Mouse (Mus musculus): ENCODE measurements around the gene Ms4a4a.
A peak's percentile ranks its signal among the peaks of the same experiment; 100 is the strongest.
"Not testable (repeated sequence)": the region's sequence is repeated elsewhere in the genome, so short reads cannot be mapped to it uniquely, and the experiment has no call there.

The Ms4a4a gene

GRCm38 (mm10) chr19:11375273-11375672 lies at the start of gene Ms4a4a:
Gene Ms4a4a (plus strand): TSS chr19:11375523.
- no peak for DNase-seq

DNA sequence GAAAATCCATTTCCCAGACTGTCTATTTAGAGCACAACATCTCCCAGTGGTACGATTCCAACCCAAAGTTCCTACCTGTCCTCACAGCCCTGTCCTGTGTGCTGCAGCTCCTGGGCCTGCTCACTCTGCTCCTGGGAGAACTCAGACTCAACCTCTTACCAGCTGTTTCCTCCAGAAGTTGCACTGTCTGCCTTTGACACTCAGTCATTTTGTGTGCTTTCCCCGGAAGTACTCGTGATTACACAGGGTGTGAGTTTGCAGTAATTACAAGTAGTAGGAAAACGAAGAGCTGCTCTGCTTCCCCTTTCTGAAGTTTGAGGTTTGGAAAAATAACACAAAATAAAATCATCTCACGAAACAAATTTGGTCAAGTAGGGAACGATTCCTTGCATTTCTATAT lies 39.4 kb upstream of the Ms4a4a start, which contains the start of gene Ms4a7:
TSS of gene Ms4a7 (minus strand) at position 215 of the 400 bp plus-strand sequence.
- no peak for DNase-seq

- DNase-seq: no peak
Observed at GRCm38 (mm10) chr19:11343147-11343546, 32.2 kb upstream of the Ms4a4a start.

DNA sequence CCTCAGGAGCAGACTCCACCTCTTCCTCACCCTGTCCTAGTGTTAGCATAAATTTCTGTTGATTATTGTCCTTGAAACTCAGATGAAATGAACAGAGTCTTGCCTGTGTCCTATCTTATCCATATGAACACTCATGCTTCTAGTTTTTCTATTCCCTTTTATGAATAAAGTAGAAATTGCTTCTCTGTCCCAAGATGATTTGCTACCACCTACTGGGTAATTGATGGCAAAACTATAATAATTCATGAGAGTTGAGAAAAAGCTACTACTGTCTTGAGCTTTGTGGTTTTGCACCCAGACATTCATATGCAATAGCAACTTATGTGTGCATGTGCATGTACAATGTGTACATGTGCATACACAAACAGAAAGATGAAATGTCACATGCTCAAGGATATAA lies 31.3 kb upstream of the Ms4a4a start:
- no peak for DNase-seq

DNA sequence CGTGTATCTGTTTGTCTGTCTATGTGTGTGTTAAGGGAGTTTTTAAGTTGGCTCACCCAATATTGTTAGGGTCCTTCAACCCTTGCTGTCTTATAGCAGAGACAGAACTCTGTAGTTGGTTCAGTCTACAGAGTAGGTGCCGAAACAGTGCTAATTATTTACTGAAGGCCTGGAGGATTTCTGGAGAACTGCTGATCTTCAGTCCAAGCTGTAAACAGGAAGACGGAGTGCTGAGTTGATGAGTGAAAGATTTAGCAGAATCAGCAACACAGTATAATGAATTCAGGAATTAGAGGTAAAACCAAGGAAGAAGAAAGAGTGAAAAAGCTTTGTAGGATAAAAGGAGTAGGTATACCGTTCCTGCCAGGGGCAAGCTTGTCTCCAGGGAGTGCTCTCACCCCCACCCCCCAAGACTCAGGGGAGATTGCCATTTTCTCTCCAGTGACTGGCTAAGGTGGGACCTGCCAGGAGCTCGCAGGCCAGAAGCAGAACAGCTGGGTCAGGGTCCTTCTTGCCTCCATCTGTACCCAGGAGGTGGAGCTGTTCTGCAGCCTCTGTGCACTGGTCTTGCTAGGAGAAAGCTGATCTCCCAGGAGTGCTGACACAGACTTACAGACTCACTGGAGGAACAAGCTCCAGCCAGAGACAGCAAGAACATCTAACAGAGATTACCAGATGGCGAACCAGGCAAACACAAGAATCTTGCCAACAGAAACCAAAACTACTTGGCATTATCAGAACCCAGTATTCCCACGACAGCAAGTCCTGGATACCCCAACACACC lies 25.4 kb upstream of the Ms4a4a start:
- DNase-seq: peak; percentile 36

DNA sequence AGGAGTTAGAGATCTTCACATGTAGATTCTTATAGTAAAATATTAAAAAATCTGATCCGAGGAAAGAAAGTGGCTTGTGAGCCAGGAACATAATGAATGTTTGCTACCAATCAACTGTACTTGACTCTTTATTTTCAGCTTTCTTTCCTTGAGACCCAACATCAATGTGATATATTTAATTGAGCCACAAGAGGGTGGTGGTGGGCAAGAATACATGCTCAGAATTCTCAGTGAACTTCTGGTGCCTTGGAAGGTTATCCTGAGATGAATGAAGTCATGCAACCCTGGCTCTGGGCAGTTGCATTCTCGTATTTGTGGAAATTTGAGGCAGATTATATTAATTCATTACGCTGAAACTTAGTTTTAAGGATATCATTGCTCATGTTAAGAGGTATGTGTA lies 23.4 kb upstream of the Ms4a4a start:
- peak; percentile 2 for DNase-seq

- DNase-seq: no peak
Observed at GRCm38 (mm10) chr19:11355730-11356129, 19.6 kb upstream of the Ms4a4a start.

- no peak for DNase-seq
Observed at GRCm38 (mm10) chr19:11360106-11360505, 15.2 kb upstream of the Ms4a4a start.

- DNase-seq: no peak
Observed at GRCm38 (mm10) chr19:11362002-11362401, 13.3 kb upstream of the Ms4a4a start.

DNA sequence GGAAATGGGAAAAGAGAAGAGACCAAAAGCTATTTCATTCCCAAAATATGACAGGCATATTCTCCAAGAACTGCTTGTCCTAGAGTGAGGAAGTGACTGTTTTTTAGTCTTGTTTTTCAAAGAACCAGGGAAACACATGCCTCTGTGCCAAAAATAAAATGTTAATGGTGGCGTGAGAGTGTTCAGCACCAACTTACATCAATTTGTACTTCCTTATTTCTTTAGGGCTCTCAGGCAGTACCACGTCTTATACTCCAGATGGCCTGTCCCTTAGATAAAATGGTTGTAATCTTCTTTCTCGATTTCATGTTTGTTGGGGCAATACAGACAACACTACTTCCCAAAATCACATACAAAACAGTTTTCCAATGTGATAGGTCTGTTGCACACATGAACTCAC lies 7.0 kb upstream of the Ms4a4a start:
- DNase-seq: no peak

- DNase-seq: no peak
Observed at GRCm38 (mm10) chr19:11371181-11371580, 4.1 kb upstream of the Ms4a4a start.

GRCm38 (mm10) chr19:11376399-11376798 lies 1.1 kb downstream of the Ms4a4a start:
- no peak for DNase-seq

DNA sequence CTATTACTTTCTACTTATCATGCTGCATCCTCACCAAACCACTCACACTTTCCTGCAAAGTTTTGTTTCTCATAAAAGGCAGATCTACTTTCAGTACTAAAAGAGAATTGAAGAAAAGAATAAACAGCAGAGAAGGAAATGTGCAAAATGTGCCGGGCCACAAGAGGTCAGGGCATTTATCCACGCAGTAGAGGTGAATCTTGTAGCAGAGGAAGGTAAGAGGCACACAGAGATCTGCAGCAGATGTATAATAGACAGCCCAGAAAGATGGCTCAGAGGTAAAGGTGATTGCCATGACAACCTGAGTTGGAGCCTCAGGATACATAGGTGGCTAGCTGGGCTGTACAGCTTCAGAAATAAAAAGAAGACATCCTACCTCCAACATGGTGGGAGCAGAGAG lies 11.8 kb downstream of the Ms4a4a start:
- no peak for DNase-seq

- no peak for DNase-seq
Observed at GRCm38 (mm10) chr19:11387685-11388084, 12.4 kb downstream of the Ms4a4a start.

DNA sequence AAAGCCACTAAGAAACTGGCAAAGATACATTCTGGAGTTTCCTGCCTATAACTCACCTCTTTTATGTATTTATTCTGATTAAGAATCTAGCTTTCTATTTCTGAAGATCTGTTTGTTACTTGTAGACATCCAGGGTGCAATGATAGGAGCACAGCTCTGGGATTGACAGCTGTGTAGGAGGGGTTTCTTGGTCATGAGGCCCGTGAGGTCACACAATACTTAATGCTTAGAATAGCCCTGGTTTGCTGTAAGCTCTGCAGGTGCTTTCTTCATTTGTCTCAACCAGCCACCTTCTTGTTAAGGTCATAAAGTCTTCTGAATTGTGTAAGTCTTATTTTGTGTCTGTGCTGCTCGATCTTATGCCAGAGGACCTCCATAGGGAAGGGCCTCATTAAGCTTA lies 13.6 kb downstream of the Ms4a4a start:
- DNase-seq: no peak

GRCm38 (mm10) chr19:11395769-11396168 lies 20.4 kb downstream of the Ms4a4a start:
- DNase-seq: no peak

DNA sequence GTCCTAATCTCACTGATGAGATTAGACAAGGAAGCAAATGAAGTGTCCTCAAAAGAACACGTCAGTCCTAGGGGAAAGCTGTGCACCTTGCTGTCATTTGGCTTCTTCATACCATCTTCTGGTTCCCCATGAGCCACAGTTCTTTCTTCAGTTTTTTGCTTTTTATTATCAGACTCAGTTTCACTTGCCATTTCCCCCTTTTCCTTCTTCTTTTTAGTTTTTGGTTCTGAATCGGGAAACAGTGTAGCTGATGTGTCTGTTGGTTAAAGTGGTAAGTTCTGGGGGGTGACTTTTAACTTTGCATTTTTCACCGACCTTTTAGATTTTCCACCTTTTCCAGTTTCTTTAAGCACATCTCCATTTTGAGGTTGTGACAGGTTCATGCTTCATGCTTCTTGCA lies 29.2 kb downstream of the Ms4a4a start, which contains the start of gene Ms4a4c:
TSS of gene Ms4a4c (plus strand) at position 244 of the 400 bp plus-strand sequence.
- DNase-seq: no peak

GRCm38 (mm10) chr19:11407428-11407827 lies 32.1 kb downstream of the Ms4a4a start:
- DNase-seq: no peak

DNA sequence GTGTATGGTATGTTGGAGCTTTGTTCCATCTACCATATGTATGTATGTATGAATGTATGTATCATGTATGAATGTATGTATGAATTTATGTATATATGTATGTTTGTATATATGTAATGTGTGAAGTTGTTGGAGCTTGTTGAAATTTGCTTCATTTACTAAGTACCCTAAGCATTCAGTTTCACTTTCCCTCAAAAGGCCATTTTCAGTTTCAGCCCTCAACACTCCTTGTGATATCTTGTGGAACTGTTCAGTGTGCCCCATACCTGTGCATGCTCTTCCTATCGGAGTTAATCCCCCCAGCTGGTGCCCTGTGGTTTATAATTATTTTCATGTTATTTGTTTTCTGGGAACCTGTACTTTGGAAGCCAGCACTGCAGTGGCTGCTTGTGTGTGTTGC lies 33.3 kb downstream of the Ms4a4a start:
- DNase-seq: no peak

- DNase-seq: no peak
Observed at GRCm38 (mm10) chr19:11411640-11412039, 36.3 kb downstream of the Ms4a4a start.

GRCm38 (mm10) chr19:11414084-11414483 lies 38.8 kb downstream of the Ms4a4a start:
- DNase-seq: no peak

- no peak for DNase-seq
Observed at GRCm38 (mm10) chr19:11415581-11415980, 40.3 kb downstream of the Ms4a4a start.

- DNase-seq: not testable (repeated sequence)
Observed at GRCm38 (mm10) chr19:11418865-11419264, 43.5 kb downstream of the Ms4a4a start.

DNA sequence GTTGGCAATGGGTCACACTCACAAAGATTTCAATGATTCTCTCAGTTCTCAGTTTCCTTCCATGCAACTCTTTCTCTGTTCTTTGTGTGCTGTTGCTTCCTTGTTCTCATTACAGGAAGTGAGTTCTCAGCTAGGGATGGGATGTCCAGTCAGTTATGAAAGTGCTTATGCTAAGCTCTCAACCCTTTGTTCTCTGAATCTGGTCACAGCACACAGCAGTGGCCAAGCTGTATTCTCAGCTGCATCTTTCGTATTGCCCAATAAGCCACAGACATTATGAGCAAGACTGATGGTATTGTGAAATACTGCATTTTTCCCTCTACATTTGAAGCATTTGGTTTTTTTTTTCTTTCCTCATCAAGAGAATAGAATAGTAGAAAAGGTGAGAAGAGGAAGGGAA lies 55.9 kb downstream of the Ms4a4a start:
- DNase-seq: not testable (repeated sequence)
